Mouse (Mus musculus) small intestine, adult 2 months (tissue): ENCODE measurements around the gene Sstr2.

Source experiments
- CTCF ChIP-seq: fragments of 200-500 bp; IDR thresholded peaks from 2 replicates; pipeline ENCODE4 v1.5.1; 2012; ENCODE audit warnings: low read depth, mild to moderate bottlenecking, control low read depth, inconsistent platforms, low read length, moderate library complexity, mixed read lengths; ENCODE audit not compliant: insufficient replicate concordance, insufficient read length; ENCODE audit errors: extremely low read depth
- POLR2A ChIP-seq: fragments of 200-500 bp; IDR thresholded peaks from 2 replicates; pipeline ENCODE4 v1.6.1; 2012; ENCODE audit warnings: low read depth, mild to moderate bottlenecking, control low read depth, inconsistent platforms, low read length, moderate library complexity

DNA sequence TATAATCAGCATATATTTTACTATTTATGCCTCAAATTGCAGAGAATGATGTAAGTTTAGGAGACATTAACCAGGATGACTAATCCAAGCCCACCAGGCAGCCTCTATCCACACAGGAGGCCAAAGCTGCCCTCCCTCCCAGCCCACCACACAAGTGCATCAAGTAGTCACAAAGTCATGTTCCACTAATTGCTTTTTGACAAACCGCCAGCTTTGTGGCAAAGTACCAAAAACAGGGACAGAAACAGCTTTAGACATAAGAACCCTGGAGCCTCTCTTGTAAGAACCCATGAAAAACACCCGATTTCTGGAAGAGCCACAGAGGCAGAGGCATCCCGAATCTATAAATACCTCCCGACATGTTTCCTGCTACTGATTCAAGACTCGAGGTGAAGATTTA lies 8.9 kb upstream of the Sstr2 start:
- TF ChIP-seq CTCF (no peak), POLR2A (no peak)
